Mouse (Mus musculus) lung, postnatal 10 days (tissue): ENCODE measurements around the gene Clic1.
A peak's percentile ranks its signal among the peaks of the same experiment; 100 is the strongest.
"Not testable (repeated sequence)": the region's sequence is repeated elsewhere in the genome, so short reads cannot be mapped to it uniquely, and the experiment has no call there.

Experiments
- DNase-seq: peaks from one replicate; pipeline ENCODE4 v3.0.0; 2021

The Clic1 gene

GRCm38 (mm10) chr17:35049561-35050016, at the start of gene Clic1:
Gene Clic1 (plus strand): TSS chr17:35049966.
- DNase-seq, result peak; percentile 80

GRCm38 (mm10) chr17:35000717-35001451, 48.9 kb upstream of the Clic1 start, which contains the start of gene Vars:
Gene Vars (plus strand): TSS chr17:35000987.
- peak; percentile 91 for DNase-seq

GRCm38 (mm10) chr17:35001452-35002152, 48.2 kb upstream of the Clic1 start:
- DNase-seq, result peak; percentile 58

DNA sequence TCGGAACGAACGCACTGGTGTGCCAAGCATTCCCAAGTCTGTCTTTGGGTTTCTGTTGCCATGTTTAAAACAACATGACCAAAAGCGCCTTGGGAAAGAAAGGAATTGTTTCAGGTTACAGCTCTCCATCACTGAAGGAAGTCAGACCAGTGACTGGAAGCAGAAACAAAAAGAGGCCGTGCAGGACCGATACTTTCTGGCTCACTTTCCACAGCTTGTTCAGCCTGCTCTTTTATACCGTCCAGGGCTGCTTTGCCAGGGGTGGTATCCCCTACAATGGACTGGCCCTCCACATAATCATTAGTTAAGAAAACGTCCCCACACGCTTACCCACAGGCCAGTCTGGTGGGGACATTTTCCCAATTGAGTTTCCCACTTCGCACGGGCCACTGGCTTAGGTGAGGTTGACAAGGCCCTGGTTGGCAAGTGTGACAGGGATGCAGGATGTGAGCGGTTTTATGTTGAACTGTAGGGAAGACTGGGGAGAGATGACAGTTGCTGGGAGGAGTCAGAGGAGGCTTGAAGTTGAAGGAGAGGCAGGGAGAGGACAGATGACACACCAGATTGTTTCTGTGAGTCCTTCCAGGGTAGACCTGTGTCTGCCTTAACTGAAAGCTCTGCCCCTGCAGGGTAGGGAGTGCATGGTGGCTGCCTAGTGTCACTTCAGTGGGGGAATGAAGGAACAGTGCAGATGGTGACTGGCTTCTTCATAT, 47.5 kb upstream of the Clic1 start:
- no peak for DNase-seq

DNA sequence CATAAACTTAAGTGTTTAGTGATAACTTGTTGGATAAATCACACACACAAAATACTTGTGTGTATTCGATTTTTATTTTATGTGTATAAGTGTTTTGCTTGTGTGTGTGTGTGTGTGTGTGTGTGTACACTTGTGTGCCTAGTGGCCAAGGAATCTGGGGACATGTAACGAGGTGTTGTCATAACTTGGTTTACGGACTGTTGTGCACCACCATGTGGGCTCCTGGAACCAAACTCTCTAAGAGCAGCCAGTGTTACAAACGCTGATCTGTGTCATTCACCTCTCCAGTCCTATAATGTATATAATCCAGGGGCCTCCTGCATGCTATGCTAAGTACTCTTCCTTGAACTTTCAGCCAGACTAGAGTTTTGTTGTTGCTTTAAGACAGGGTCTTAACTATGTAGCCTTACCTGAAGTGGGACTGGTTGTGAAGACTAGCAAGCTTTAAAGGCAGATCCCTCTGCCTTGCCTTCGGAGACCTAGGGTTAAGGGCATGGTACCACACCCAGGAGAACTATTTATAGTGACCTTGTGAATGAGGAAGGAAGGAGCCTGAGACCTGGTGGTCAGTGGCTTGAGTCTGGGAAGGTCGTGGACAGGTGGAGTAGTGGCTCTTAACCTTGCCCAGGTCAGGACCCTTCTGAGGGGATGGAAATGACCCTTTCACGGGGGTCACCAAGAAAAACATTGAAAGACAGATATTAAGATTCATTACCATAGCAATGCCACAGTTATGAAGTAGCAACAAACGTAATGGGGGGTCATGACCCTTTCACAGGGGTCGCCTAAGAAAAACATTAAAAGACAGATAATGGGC, 46.5 kb upstream of the Clic1 start:
- DNase-seq, result no peak

DNA sequence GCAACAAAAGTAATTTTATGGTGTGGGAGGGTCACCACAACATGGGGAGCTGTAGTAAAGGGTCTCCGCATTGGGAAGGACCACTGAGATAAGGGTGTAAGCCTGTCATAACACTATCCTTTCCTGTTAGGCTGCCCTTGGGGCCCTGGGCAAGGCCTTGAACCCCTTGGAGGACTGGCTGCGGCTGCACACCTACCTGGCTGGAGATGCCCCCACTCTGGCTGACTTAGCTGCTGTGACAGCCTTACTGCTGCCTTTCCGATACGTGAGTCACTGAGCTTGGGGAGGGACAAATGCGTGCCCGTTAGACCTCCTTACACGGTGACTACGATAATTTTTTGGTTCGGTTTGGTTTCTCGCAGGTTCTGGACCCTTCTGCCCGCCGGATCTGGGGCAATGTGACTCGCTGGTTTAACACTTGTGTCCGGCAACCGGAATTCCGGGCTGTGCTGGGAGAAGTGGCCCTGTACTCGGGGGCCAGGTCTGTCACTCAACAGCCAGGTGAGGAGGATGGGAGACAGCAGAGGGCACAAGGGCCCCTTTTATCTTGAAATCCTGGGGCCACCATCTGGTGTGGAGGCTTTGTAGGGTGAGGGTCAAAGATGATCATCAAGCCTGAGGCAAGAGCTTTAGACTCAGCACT, 45.6 kb upstream of the Clic1 start:
- no peak for DNase-seq

GRCm38 (mm10) chr17:35005158-35005557, 44.6 kb upstream of the Clic1 start:
- no peak for DNase-seq

- DNase-seq, result not testable (repeated sequence)
Measured at GRCm38 (mm10) chr17:35005902-35006301, 43.9 kb upstream of the Clic1 start.

GRCm38 (mm10) chr17:35007387-35007991, 42.3 kb upstream of the Clic1 start:
- no peak for DNase-seq

DNA sequence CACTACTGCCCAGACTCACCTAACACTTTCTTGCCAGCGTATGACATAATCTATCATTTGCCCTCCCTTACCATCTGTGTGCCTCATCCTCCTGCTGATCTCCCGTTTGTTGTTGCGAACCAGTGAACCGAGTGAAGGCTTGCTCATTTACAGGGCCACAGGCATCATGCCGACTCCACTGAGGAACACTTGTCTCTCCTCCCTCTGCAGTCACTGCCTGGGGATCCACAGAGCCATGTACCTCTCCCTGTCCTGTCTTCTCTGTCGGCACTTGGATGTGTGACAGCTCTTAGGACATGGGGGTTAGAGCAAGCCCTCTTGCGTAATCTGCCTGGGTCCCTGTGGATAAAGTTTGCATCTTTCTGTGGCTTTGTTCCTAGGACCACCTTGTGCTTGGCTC, 40.2 kb upstream of the Clic1 start:
- DNase-seq, result no peak

DNA sequence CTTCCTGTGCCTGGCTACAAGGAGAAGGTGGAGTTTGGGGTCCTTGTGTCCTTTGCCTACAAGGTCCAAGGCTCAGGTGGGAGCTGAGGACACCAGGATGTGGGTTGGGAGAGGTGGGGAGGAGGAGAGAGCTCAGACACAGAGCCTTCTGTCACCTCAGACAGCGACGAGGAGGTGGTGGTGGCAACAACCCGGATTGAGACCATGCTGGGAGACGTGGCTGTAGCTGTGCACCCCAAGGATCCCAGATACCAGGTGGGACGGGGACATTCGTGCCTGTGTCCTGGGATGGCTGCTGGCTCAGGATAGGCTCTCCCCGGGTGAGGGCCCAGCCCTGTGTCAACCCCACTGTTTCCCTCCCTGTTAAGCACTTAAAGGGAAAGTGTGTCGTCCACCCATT, 38.3 kb upstream of the Clic1 start:
- DNase-seq, result no peak

GRCm38 (mm10) chr17:35012430-35012829, 37.3 kb upstream of the Clic1 start:
- DNase-seq, result no peak

GRCm38 (mm10) chr17:35013221-35013620, 36.5 kb upstream of the Clic1 start:
- DNase-seq, result no peak

- no peak for DNase-seq
Measured at GRCm38 (mm10) chr17:35015296-35015695, 34.5 kb upstream of the Clic1 start.

GRCm38 (mm10) chr17:35016376-35016775, 33.4 kb upstream of the Clic1 start, which contains the start of gene Vwa7:
Gene Vwa7 (plus strand): TSS chr17:35016579.
- peak; percentile 52 for DNase-seq

DNA sequence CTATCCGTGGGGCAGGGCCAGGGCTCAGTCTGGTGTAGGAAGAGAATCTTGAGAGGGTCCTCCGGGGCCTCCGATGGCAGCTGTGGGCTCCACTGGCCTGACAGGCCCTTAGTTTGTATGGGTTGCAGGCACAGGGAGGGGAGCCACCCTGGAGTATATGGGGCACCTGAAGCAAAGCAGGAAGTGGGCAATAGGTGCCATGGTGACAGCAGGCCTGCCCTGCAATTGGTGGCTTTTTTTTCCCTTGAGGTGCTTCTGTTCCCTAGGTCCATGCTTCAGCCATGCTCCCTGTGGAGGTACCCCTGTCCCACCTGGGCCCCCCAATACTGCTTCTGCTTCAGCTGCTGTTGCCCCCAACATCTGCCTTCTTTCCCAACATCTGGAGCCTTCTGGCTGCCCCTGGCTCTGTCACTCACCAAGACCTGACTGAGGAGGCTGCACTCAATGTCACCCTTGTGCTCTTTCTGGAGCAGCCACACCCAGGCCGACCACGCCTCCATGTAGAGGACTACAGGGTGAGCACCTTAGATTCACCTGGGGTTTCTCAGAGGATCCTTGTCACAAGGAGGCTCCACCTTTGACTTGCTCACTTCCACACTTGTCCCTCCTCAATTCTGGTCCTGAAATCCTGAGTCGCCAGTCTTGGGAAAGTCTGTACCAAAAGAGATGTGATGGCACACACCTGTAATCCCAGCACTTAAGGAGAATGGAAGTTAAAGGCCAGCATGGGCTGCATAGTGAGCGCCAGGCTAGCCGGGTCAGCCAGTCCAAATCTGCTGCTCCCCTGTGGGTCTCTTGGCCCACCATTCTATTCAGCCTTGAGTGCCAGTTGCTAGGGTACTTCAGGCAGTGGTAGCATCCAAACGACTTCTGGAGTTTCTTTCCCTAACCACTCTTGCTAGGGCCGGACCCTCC, 32.7 kb upstream of the Clic1 start:
- no peak for DNase-seq

DNA sequence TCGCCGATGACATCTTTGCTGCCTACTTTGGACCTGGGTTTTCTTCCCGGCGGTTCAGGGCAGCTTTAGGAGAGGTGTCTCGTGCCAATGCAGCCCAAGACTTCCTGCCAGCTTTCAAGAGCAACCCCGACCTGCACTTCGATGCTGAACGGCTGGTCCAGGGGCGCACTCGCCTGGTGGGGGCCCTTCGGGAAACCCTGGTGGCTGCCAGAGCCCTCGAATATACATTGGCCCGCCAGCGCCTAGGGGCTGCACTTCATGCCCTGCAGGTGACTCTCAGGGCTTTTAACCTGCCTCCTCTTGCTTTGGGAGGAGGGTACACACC, 32.1 kb upstream of the Clic1 start:
- no peak for DNase-seq

DNA sequence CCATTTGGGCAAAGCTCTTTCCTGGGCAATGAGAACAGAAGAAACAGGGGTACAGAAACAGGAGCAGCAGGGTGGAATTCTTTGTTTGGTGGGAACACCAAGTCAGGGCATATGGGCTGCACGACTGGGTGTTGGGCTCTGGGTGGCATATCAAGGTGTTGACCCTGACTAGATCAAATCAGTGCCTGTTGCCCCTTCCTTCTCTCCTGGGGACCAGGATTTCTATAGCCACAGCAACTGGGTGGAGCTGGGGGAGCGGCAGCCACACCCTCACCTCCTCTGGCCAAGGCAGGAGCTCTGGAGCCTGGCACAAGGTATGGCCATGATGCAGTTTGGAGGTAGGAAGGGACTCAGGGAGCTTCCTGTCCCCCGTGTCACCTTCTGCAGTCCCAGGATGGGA, 31.6 kb upstream of the Clic1 start:
- no peak for DNase-seq

DNA sequence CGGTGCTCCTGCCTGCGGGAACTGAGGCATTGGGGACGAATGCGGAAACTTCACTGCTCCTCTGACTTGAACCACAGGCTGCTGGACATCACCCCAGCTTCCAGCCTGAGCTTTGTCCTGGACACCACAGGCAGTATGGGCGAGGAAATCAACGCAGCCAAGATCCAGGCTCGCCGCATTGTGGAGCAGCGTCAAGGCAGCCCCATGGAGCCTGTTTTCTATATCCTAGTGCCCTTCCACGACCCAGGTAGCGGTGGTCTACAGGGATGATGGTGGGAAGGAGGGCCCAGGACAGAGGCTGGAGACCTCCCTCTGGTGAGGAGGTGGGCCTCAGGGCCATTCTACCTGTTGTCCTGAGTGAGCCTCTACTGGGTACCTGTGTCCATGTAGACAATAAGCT, 29.9 kb upstream of the Clic1 start:
- DNase-seq, result no peak

GRCm38 (mm10) chr17:35020551-35020950, 29.2 kb upstream of the Clic1 start:
- no peak for DNase-seq
